Mouse (Mus musculus) myocyte (in vitro differentiated cells): ENCODE data around the gene Ina. TPM values are rescaled to one million over a fixed set of nuclear protein-coding genes. Genes with fewer than 3 reads are reported as not detected.

Experiments used
- H3K27me3 ChIP-seq: one replicate; pipeline ENCODE4 v1.6.1; 2011; ENCODE audit not compliant: control insufficient read depth, insufficient read depth, insufficient read length
- H3K36me3 ChIP-seq: one replicate; pipeline ENCODE4 v1.6.1; 2011; ENCODE audit not compliant: control insufficient read depth, insufficient read depth
- H3K4me2 ChIP-seq: one replicate; pipeline ENCODE4 v1.6.1; 2011; ENCODE audit warnings: low read depth, control low read depth
- H3K4me3 ChIP-seq: one replicate; pipeline ENCODE4 v1.5.1; 2011; ENCODE audit warnings: mild to moderate bottlenecking, control low read depth, moderate library complexity
- H3K79me2 ChIP-seq: one replicate; pipeline ENCODE4 v1.6.1; 2011; ENCODE audit not compliant: control insufficient read depth, insufficient read depth
- H3ac ChIP-seq: one replicate; pipeline ENCODE4 v1.6.1; 2011; ENCODE audit not compliant: control insufficient read depth, insufficient read length
- CEBPB ChIP-seq: IDR thresholded peaks from 2 replicates; pipeline ENCODE4 v1.6.1; 2011; ENCODE audit warnings: mild to moderate bottlenecking, moderate library complexity; ENCODE audit not compliant: poor library complexity, insufficient read depth, severe bottlenecking
- E2F4 ChIP-seq: IDR thresholded peaks from one replicate; pipeline ENCODE4 v1.6.1; 2011; ENCODE audit warnings: mild to moderate bottlenecking, control low read depth, moderate library complexity; ENCODE audit not compliant: insufficient read depth
- MAX ChIP-seq: IDR thresholded peaks from one replicate; pipeline ENCODE4 v1.6.1; 2011; ENCODE audit warnings: low read depth, mild to moderate bottlenecking, control low read depth
- MYOD1 ChIP-seq, 3 experiments: IDR thresholded peaks; one replicate each; pipeline ENCODE4 v1.6.1; 2011; ENCODE audit warnings: control low read depth in 2 of 3, low read depth in 2 of 3, mild to moderate bottlenecking in 2 of 3, moderate library complexity in 1 of 3; ENCODE audit not compliant: insufficient read length in 2 of 3, control insufficient read depth in 1 of 3
- MYOG ChIP-seq, 3 experiments: IDR thresholded peaks; one replicate each; pipeline ENCODE4 v1.6.1; 2011; ENCODE audit warnings: control low read depth in 2 of 3, low read depth in 2 of 3, mild to moderate bottlenecking in 2 of 3; ENCODE audit not compliant: insufficient read length in 2 of 3, control insufficient read depth in 1 of 3, insufficient read depth in 1 of 3
- POLR2A ChIP-seq: IDR thresholded peaks from one replicate; pipeline ENCODE4 v1.6.1; 2011; ENCODE audit warnings: low read depth, mild to moderate bottlenecking, control low read depth, moderate library complexity; ENCODE audit not compliant: insufficient read length
- POLR2AphosphoS2 ChIP-seq: IDR thresholded peaks from one replicate; pipeline ENCODE4 v1.6.1; 2011; ENCODE audit warnings: low read depth, control low read depth; ENCODE audit not compliant: insufficient read length
- REST ChIP-seq: IDR thresholded peaks from one replicate; pipeline ENCODE4 v1.6.1; 2011; ENCODE audit warnings: mild to moderate bottlenecking, control low read depth, moderate library complexity; ENCODE audit not compliant: insufficient read depth, insufficient read length
- SRF ChIP-seq: IDR thresholded peaks from one replicate; pipeline ENCODE4 v1.6.1; 2011; ENCODE audit warnings: low read depth; ENCODE audit not compliant: control insufficient read depth, insufficient read length
- TCF12 ChIP-seq: IDR thresholded peaks from one replicate; pipeline ENCODE4 v1.6.1; 2011; ENCODE audit warnings: mild to moderate bottlenecking, control low read depth; ENCODE audit not compliant: poor library complexity, insufficient read depth, severe bottlenecking
- TCF3 ChIP-seq: IDR thresholded peaks from one replicate; pipeline ENCODE4 v1.6.1; 2011; ENCODE audit warnings: low read depth, control low read depth; ENCODE audit not compliant: insufficient read length
- USF1 ChIP-seq: IDR thresholded peaks from one replicate; pipeline ENCODE4 v1.6.1; 2011; ENCODE audit warnings: low read depth, mild to moderate bottlenecking, control low read depth, moderate library complexity
- polyA plus RNA-seq: library from polyadenylated mRNA; unstranded; fragments of >200 nt; fragmentation: generic; extraction: Trizol; gene quantifications from one replicate; pipeline ENCODE4 v1.2.1, GENCODE M21; 2012; ENCODE audit warnings: missing spikeins

The Ina gene
- polyA plus RNA-seq, 1 experiment: not detected

GRCm38 (mm10) chr19:47034916-47035315 lies 20.4 kb downstream of the Ina start:
- TF ChIP-seq CEBPB: no peak
- no peak for TF ChIP-seq MAX
- no peak for TF ChIP-seq MYOD1 (IDR thresholded peaks at IDR 0.05; ENCODE audit: control insufficient read depth in 1 of 3, insufficient read length in 2 of 3, low read depth in 2 of 3)
- TF ChIP-seq SRF: no peak
- TF ChIP-seq POLR2A: no peak
- TF ChIP-seq USF1: no peak
- no peak for TF ChIP-seq TCF3
- no peak for TF ChIP-seq TCF12
- TF ChIP-seq E2F4: no peak
- TF ChIP-seq REST: no peak
- peaks cover 26% of the 10 kb centered on the region for H3K36me3 ChIP-seq
- H3K79me2 ChIP-seq: no peaks in the 10 kb centered on the region
- no peak overlapping the region for H3K4me2 ChIP-seq
- no peak overlapping the region for H3K4me3 ChIP-seq
- H3ac ChIP-seq: no peak overlapping the region
- no peaks in the 10 kb centered on the region for H3K27me3 ChIP-seq

GRCm38 (mm10) chr19:47036596-47036995 lies 22.1 kb downstream of the Ina start:
- peaks cover 26% of the 10 kb centered on the region for H3K36me3 ChIP-seq
- no peaks in the 10 kb centered on the region for H3K27me3 ChIP-seq
- H3K79me2 ChIP-seq: no peaks in the 10 kb centered on the region
- TF ChIP-seq POLR2A: no peak
- TF ChIP-seq POLR2AphosphoS2: no peak
- no peak for TF ChIP-seq USF1
- no peak for TF ChIP-seq TCF12
- TF ChIP-seq E2F4: no peak
- no peak for TF ChIP-seq SRF
- H3K4me3 ChIP-seq: no peak overlapping the region
- H3ac ChIP-seq: no peak overlapping the region
- H3K4me2 ChIP-seq: no peak overlapping the region

GRCm38 (mm10) chr19:47040720-47041473 lies 26.4 kb downstream of the Ina start:
- Histone ChIP-seq H3K79me2 (no peaks in the 10 kb centered on the region), H3ac (no peak overlapping the region), H3K27me3 (no peaks in the 10 kb centered on the region), H3K36me3 (peaks cover 17% of the 10 kb centered on the region), H3K4me2 (no peak overlapping the region), H3K4me3 (no peak overlapping the region)
- TF ChIP-seq CEBPB (no peak), REST (no peak), SRF (no peak), TCF12 (no peak), POLR2AphosphoS2 (no peak), TCF3 (no peak), E2F4 (no peak), USF1 (no peak), POLR2A (no peak), MYOD1 (IDR thresholded peaks at IDR 0.05; ENCODE audit: control insufficient read depth in 1 of 3, insufficient read length in 2 of 3, low read depth in 2 of 3) (no peak), MAX (no peak), MYOG (IDR thresholded peaks at IDR 0.05; ENCODE audit: control insufficient read depth in 1 of 3, insufficient read depth in 1 of 3, insufficient read length in 2 of 3, low read depth in 2 of 3) (no peak)

- H3K4me2 ChIP-seq: no peak overlapping the region
- H3K27me3 ChIP-seq: no peaks in the 10 kb centered on the region
- H3K36me3 ChIP-seq: no peaks in the 10 kb centered on the region
- no peak overlapping the region for H3K4me3 ChIP-seq
- TF ChIP-seq E2F4 (no peak), MYOD1 (IDR thresholded peaks at IDR 0.05; ENCODE audit: control insufficient read depth in 1 of 3, insufficient read length in 2 of 3, low read depth in 2 of 3) (no peak), TCF3 (no peak), REST (no peak), POLR2AphosphoS2 (no peak), TCF12 (no peak), USF1 (no peak), CEBPB (no peak), POLR2A (no peak), MYOG (IDR thresholded peaks at IDR 0.05; ENCODE audit: control insufficient read depth in 1 of 3, insufficient read depth in 1 of 3, insufficient read length in 2 of 3, low read depth in 2 of 3) (no peak), MAX (no peak), SRF (no peak)
- no peaks in the 10 kb centered on the region for H3K79me2 ChIP-seq
- no peak overlapping the region for H3ac ChIP-seq
Observed at GRCm38 (mm10) chr19:47043608-47044007, 29.1 kb downstream of the Ina start.

- Histone ChIP-seq H3K36me3 (no peaks in the 10 kb centered on the region), H3K27me3 (no peaks in the 10 kb centered on the region), H3ac (no peak overlapping the region), H3K4me3 (no peak overlapping the region), H3K4me2 (no peak overlapping the region), H3K79me2 (peaks cover 10% of the 10 kb centered on the region)
- TF ChIP-seq TCF3: no peak
- TF ChIP-seq USF1: no peak
- TF ChIP-seq SRF: no peak
- TF ChIP-seq MYOD1 (IDR thresholded peaks at IDR 0.05; ENCODE audit: control insufficient read depth in 1 of 3, insufficient read length in 2 of 3, low read depth in 2 of 3): no peak
- TF ChIP-seq CEBPB: no peak
- no peak for TF ChIP-seq MAX
- TF ChIP-seq POLR2A: no peak
- TF ChIP-seq TCF12: no peak
- TF ChIP-seq POLR2AphosphoS2: no peak
Observed at GRCm38 (mm10) chr19:47046343-47046742, 31.8 kb downstream of the Ina start.
